Mouse (Mus musculus): ENCODE measurements at regions not wholly inside any gene's neighbourhood (a gene's known extent, or its start where the extent isn't known, plus 50 kb on each side); places are given as distances from the start of the nearest gene placed in this dataset.

DNA sequence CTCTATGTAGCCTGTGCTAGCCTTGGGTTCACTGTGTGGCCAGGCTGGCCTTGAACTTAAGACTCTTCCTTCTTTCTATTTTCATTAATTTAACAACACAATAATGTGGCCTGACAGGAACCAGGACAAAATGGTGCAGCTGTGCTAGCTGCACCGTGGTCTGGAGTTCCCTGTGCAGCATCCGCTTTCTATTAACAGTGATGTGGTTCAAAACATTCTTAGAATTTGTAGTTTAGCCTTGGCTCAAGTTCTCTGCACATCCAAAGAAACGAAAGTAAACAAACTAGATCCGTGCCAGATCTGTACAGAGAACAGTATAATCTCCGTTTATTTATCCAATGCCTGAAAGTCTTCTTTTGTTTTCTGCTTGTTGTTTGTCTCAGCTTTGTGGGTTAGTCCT, 88.5 kb downstream of the Irx1 start:
- DNase-seq (ENCODE audit: low spot score in 2 of 2), result no peak

- no peak for DNase-seq (ENCODE audit: low spot score in 2 of 2)
Observed at GRCm38 (mm10) chr13:71868763-71869162, 94.8 kb downstream of the Irx1 start.

DNA sequence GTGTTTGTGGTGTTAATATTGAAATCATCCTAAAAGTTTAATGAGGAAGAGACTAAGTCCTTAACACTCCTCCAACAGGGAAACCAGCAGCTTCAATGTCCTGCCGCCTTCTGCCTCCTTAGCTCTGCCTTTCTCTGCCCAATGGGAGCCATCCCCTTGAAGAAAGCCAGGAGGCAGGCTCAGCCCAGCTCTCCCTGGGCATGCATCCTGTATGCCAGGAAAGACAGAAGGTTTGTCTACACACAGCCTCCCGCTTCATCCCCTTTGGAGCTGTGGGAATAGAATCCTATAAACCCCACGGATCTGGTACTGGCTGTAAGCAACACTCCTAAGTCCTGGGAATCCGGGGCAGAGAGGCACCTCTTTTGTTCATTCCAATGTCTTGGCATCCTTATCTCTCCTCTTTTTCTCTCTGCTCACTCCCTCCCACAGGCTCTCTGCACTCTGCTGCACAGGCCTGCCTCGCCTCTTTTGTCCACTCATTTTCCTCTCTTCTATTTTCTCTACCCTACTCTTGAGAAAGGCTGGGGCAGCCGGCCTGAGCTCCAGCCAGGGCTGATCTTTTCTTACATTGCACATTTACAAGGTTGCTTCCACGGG, 110.0 kb downstream of the Irx1 start:
- DNase-seq (ENCODE audit: low spot score in 2 of 2), result no peak

GRCm38 (mm10) chr13:71804032-71804958, 159.2 kb downstream of the Irx1 start:
- no peak for DNase-seq (ENCODE audit: low spot score in 2 of 2)

GRCm38 (mm10) chr13:71798288-71798687, 165.2 kb downstream of the Irx1 start:
- no peak for DNase-seq (ENCODE audit: low spot score in 2 of 2)

DNA sequence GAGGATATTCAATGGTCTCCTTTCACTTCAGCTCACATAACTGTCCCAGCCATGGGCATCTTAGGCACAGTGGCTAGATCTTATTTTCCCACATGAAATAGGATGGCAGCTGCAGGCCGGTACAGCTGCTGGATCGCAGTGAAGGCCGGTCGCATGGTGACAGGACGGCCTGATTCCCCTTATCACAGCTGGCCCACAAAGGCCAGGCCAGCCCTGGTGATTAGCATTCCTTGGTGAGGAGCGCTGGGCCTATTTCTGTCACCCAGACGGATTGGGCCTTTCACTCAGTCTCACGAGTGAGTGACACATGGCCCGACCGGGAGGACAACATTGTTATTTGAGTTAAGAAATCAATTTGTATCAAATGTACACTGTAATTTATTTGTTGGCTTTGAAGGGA, 178.8 kb downstream of the Irx1 start:
- peak; percentile 42 to 56 for DNase-seq (ENCODE audit: low spot score in 2 of 2)

- DNase-seq (ENCODE audit: low spot score in 2 of 2), result no peak
Observed at GRCm38 (mm10) chr13:71747003-71747965, 216.2 kb downstream of the Irx1 start.

GRCm38 (mm10) chr13:71746534-71746933, 217.0 kb downstream of the Irx1 start:
- no peak for DNase-seq (ENCODE audit: low spot score in 2 of 2)

DNA sequence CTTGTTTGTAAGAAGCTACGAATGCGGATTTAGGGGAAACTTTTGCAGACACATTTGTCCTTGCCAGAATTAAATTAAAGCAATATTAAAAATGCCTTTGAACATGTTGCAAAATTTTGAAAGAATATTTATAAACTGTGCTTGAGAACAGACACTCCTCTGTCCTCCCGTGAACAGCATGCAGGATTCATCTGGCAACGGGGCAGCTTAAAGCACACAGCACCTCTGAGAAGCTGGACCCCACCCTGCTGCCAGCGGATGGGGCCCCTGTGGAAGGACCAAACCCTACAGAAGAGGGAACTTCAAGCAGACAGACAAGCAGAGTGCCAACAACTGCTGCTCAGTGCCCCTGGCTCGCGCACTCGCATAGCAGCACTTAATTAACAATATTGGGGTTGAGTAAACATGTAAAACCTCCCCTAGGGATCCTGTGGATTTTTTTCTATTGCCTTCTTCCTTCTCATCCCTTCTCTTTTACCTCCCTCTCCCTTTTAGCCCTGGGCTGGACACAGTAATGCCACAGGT, 226.6 kb downstream of the Irx1 start:
- no peak for DNase-seq (ENCODE audit: low spot score in 2 of 2)

DNA sequence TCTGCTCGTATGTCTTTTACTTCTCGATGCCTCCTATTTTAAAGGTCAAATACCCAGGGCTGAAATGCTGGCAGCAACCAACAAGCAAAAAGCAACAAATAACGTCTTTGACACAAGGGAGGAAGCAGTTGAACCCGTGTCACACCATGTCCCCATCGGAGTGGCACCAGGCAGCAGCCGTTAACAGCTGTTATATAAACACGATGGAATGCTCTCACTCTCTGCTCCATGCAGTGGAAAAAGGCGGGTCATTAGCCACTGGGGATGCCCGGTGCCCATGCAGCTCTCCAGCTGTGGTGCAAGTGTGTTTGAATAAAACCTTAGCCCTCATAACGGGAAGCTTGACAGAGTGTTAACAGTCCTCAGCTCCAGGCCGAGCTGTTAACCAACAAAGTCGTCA, 229.3 kb downstream of the Irx1 start:
- no peak for DNase-seq (ENCODE audit: low spot score in 2 of 2)

DNA sequence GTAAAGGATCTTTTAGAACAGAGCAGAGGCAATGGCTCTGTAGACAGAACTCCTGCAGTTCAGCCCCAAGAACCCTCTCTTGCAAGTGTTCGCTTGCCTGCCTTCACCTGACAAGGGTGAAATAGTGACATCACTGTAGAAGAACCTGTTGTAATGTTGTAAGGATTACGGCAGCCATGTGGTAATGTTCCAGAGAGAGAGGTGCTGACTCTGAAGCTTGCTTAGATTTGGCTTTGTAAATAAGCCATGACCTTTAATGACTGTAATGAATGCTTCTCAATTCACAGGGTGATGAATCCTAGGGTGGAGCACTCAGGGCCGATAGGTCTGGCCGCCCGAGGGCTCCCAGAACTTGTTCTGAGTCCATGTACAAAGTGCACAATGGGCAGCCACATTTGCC, 230.2 kb downstream of the Irx1 start:
- DNase-seq (ENCODE audit: low spot score in 2 of 2), result no peak

DNA sequence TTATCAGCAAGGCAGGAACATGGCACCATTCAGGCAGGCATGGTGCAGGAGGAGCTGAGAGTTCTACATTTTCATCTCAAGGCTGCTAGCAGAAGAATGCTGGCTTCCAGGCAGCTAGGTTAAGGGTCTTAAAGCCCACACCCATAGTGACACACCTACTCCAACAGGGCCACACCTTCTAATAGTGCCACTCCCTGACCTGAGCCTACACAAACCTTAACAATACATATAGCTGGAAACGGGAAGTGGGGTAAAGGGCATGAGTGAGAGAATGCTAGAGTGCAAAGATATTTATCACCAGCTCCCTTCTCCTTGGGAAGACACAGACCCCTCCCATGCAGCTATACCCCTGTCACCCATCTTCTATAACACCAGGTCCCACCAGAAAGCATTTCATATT, 230.6 kb downstream of the Irx1 start:
- DNase-seq (ENCODE audit: low spot score in 2 of 2), result no peak

GRCm38 (mm10) chr13:71690069-71690817, 273.3 kb downstream of the Irx1 start:
- no peak for DNase-seq (ENCODE audit: low spot score in 2 of 2)

GRCm38 (mm10) chr13:71689187-71689586, 274.3 kb downstream of the Irx1 start:
- DNase-seq (ENCODE audit: low spot score in 2 of 2), result no peak

- no peak for DNase-seq (ENCODE audit: low spot score in 2 of 2)
Observed at GRCm38 (mm10) chr13:71676081-71676624, 287.4 kb downstream of the Irx1 start.

GRCm38 (mm10) chr13:71669956-71670739, 293.4 kb downstream of the Irx1 start:
- DNase-seq (ENCODE audit: low spot score in 2 of 2), result peak; percentile 68 to 70

DNA sequence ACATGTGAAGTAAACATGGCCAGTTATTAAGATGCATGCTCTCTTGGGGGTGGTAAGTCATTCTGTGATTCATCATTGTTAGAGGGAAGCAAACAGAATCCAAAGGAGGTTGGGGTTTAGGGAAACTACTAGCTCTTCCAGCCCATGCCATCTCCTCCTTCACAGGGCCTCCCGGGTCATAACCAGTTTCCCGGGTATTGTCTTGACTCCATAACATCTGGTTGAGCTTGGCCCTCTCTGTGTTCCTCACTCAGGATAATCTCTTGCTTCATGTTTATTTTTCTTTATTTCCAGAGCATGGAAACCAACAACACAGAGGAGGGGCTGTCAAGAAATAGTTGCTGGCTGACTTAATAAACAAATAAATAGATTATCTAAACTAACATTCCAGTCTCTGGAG, 295.3 kb downstream of the Irx1 start:
- DNase-seq (ENCODE audit: low spot score in 2 of 2), result no peak

DNA sequence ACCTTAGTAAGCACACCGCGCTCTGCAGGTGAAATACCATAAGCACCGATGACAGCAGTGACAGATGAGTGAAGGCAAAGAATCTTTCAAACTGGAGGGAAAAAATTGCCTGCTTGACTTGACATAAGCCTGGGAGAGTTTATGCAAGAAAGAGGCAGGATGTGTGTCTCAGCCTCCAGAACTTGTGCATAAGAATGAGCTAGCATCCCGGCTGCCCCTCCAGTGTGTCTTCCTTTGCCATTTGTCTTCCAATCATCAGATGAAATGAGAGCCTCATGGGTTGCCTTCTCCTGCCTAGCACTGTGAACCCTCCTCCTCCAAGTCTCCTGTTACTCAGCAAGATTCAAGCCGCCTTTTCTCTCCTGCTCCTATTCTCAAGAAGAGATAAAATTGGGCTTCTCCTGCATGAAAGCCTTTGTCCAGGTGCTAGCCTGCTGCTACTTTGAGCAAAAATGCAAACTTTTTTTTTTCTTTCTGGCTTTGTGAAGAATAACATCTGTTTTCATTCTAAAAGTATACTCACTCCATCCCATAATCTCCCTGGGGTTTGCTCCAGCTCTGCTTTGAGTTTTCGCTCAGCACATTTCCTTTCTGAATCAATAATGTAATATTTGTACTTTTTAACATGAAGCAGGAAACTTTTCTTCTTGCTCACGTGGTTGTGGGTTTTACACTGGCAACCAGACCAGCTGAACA, 298.2 kb downstream of the Irx1 start:
- no peak for DNase-seq (ENCODE audit: low spot score in 2 of 2)

- no peak for DNase-seq (ENCODE audit: low spot score in 2 of 2)
Observed at GRCm38 (mm10) chr13:71657898-71658297, 305.6 kb downstream of the Irx1 start.
